28 mouse cellular contexts compared by ENCODE assay signal in the genomic region with DNA sequence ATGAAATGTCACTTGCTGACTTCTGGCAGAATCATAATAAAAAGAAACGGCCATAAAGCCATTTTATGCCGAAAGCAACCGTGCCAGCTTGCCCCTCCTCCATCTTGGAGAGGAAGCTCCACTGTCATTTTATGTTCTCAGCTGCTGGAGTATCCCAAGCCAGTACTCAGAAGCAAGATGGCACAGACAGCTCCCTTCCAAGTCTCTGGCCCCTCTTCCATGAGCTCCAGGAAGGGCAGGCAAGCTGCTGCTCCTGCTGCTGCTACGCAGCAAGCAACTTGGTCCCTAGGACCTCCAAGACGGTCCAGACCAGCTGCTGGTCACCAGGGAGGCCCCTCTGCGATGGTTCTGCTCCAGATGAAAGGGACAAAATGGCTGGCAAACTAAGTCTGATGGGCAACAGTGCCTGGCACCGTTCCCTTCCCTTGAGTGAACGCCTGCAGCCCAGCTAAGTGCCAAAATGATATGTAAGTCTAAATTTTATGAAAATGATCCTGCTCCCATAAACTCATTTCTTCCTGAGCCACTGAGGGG. TPM values are rescaled to one million over a fixed set of nuclear protein-coding genes. Genes with fewer than 3 reads are reported as not detected.
A peak's percentile ranks its signal among the peaks of the same experiment; 100 is the strongest.
DNase-seq lines count a peak whose midpoint lies in the region; ATAC-seq and TF ChIP-seq lines count a peak whose summit lies in the region.
"Had no signal": no experiment of that assay in that cellular context is flagged by ENCODE, and none has a peak within 500 bp of the region (broad histone marks: within the 10 kb centered on the region; RNA-seq: fewer than 3 reads in every experiment).

No protein-coding gene starts in this region.

- 65% methylated on average over 8 of the region's 8 CpGs for WGBS in limb, embryonic 12.5 days
- 83% methylated on average over 8 of the region's 8 CpGs for WGBS in limb, embryonic 10.5 days
- WGBS in hindbrain, embryonic 14.5 days = 79% methylated on average over 8 of the region's 8 CpGs

- no peak for DNase-seq in gastrocnemius, adult 2 months
- DNase-seq in gastrocnemius, postnatal 14 days = no peak
- DNase-seq in limb, embryonic 10.5 days (ENCODE audit: low spot score) = no peak
- DNase-seq in hindbrain, embryonic 14.5 days (ENCODE audit: low spot score) = no peak
- DNase-seq in right cerebral cortex, adult 2 months (ENCODE audit: low spot score in 2 of 2) = no peak
- DNase-seq: adrenal gland, adult 2 months; B cell, adult 2 months; cerebellum, adult 2 months; gastrocnemius, postnatal 36 days; heart, adult 18-20 months; heart, postnatal 36 days; kidney, adult 11 months; kidney, postnatal 25 days; layer of hippocampus, postnatal 36 days; left cerebral cortex, postnatal 4 days; lung, embryonic 14.5 days; right cerebral cortex, postnatal 14 days had no signal

- no peak for TF ChIP-seq CTCF in gastrocnemius, adult 2 months (IDR thresholded peaks at IDR 0.05)

- H3K27me3 ChIP-seq in limb, embryonic 12.5 days = no peaks in the 10 kb centered on the region; the same call in 1 of the 2 replicates
- peaks cover 11% of the 10 kb centered on the region; the same call in 1 of the 2 replicates for H3K27me3 ChIP-seq in limb, embryonic 10.5 days (ENCODE audit: low read depth, poor library complexity, severe bottlenecking)
- H3K27me3 ChIP-seq in hindbrain, embryonic 14.5 days (ENCODE audit: control insufficient read depth, insufficient read depth, low read length) = no peaks in the 10 kb centered on the region
- H3K27me3 ChIP-seq: liver, embryonic 15.5 days; stomach, embryonic 15.5 days had no signal

- intact Hi-C loops in gastrocnemius, adult 2 months (cut with DNase I) = no loop called here
- intact Hi-C loops in gastrocnemius, postnatal 14 days (cut with DNase I; ENCODE audit: low total_unique reads) = no loop called here

- no peaks in the 10 kb centered on the region for H3K9me3 ChIP-seq in limb, embryonic 12.5 days
- H3K9me3 ChIP-seq in limb, embryonic 10.5 days (replicated peaks) = no peaks in the 10 kb centered on the region
- no peaks in the 10 kb centered on the region for H3K9me3 ChIP-seq in hindbrain, embryonic 14.5 days (ENCODE audit: control insufficient read depth, low read length)
- H3K9me3 ChIP-seq: liver, embryonic 15.5 days; midbrain, embryonic 12.5 days; stomach, embryonic 15.5 days had no signal

- H3K36me3 ChIP-seq in limb, embryonic 12.5 days = peaks cover 100% of the 10 kb centered on the region
- H3K36me3 ChIP-seq in limb, embryonic 10.5 days = peaks cover 99% of the 10 kb centered on the region
- peaks cover 50% of the 10 kb centered on the region for H3K36me3 ChIP-seq in hindbrain, embryonic 14.5 days (replicated peaks; ENCODE audit: control insufficient read depth, insufficient read depth)

- H3K4me1 ChIP-seq in limb, embryonic 12.5 days (replicated peaks) = peaks cover 48% of the 10 kb centered on the region
- peaks cover 93% of the 10 kb centered on the region for H3K4me1 ChIP-seq in limb, embryonic 10.5 days
- H3K4me1 ChIP-seq in hindbrain, embryonic 14.5 days (replicated peaks; ENCODE audit: control insufficient read depth, insufficient read depth, low read length) = peaks cover 36% of the 10 kb centered on the region

- H3K4me2 ChIP-seq in limb, embryonic 12.5 days = no peak overlapping the region
- no peak overlapping the region for H3K4me2 ChIP-seq in hindbrain, embryonic 14.5 days (replicated peaks)
- H3K4me2 ChIP-seq: heart, embryonic 11.5 days; liver, embryonic 15.5 days; lung, embryonic 14.5 days; midbrain, embryonic 12.5 days; stomach, embryonic 15.5 days had no signal

- no peak for ATAC-seq in limb, embryonic 12.5 days (ENCODE audit: insufficient number of reproducible peaks, insufficient read depth, low FRiP score, low TSS enrichment, low read depth)
- no peak for ATAC-seq in hindbrain, embryonic 14.5 days (ENCODE audit: low FRiP score)
- ATAC-seq: inflammation-experienced regulatory T-cells, adult 6 months had no signal

- no peak overlapping the region for H3K4me3 ChIP-seq in gastrocnemius, adult 2 months
- H3K4me3 ChIP-seq in limb, embryonic 12.5 days (replicated peaks) = no peak overlapping the region
- H3K4me3 ChIP-seq in limb, embryonic 10.5 days = no peak overlapping the region
- H3K4me3 ChIP-seq in hindbrain, embryonic 14.5 days (replicated peaks; ENCODE audit: low read length) = no peak overlapping the region
- H3K4me3 ChIP-seq: erythroblast, embryonic 14.5 days; liver, embryonic 15.5 days; midbrain, embryonic 12.5 days; stomach, embryonic 15.5 days had no signal

- H3K9ac ChIP-seq in limb, embryonic 12.5 days (replicated peaks) = no peak overlapping the region
- peak overlapping the region; percentile 13; the same call in 1 of the 2 replicates for H3K9ac ChIP-seq in hindbrain, embryonic 14.5 days
- H3K9ac ChIP-seq: liver, embryonic 15.5 days; lung, embryonic 14.5 days; midbrain, embryonic 12.5 days; stomach, embryonic 15.5 days had no signal

- peak overlapping the region; percentile 35; the same call in 1 of the 2 replicates for H3K27ac ChIP-seq in gastrocnemius, adult 2 months
- H3K27ac ChIP-seq in limb, embryonic 12.5 days = 0 out of 2 replicates have a peak overlapping the region, but pooled peaks have one; percentile 1
- no peak overlapping the region for H3K27ac ChIP-seq in limb, embryonic 10.5 days
- H3K27ac ChIP-seq in hindbrain, embryonic 14.5 days = no peak overlapping the region
- H3K27ac ChIP-seq: liver, embryonic 15.5 days; midbrain, embryonic 12.5 days; stomach, embryonic 15.5 days had no signal

RNA-seq across cellular contexts. Expression of a gene that starts 28.5 kb away (rescaled TPM):
- not detected for total RNA-seq in gastrocnemius, adult 2 months (2021)
- not detected for total RNA-seq in gastrocnemius, postnatal 14 days (2021)
- 0.26 and 0.65 TPM in 2 replicates for polyA plus RNA-seq in limb, embryonic 12.5 days (2016; fragmentation: Nextera tagmentation; extraction: Ambion mirVana)
- 0.09 and 0.25 TPM in 2 replicates for polyA plus RNA-seq in limb, embryonic 10.5 days (2016; fragmentation: Nextera tagmentation; extraction: Ambion mirVana)
- 1.2 and 1.3 TPM in 2 replicates for polyA plus RNA-seq in hindbrain, embryonic 14.5 days (2014; fragmentation: Nextera tagmentation; extraction: Ambion mirVana)
- total RNA-seq: gastrocnemius, postnatal 36 days; heart, postnatal 36 days; liver, adult 2 months; megakaryocyte progenitor cell, adult 5-6 weeks; monocyte, adult 5-6 weeks had no signal
- polyA plus RNA-seq: erythroblast, embryonic 14.5 days; inflammation-experienced regulatory T-cells, adult 6 months; liver, adult 2 months; small intestine, adult 2 months had no signal

RNA-seq across cellular contexts. Expression of a gene that starts 28.7 kb away (rescaled TPM):
- 1 to 10 TPM; 2.7 to 6.6 TPM for total RNA-seq in gastrocnemius, adult 2 months (2021)
- total RNA-seq in gastrocnemius, postnatal 14 days (2021) = 1 to 10 TPM; 4.0 to 5.9 TPM
- 8.8 and 11.0 TPM in 2 replicates for polyA plus RNA-seq in limb, embryonic 12.5 days (2016; fragmentation: Nextera tagmentation; extraction: Ambion mirVana)
- polyA plus RNA-seq in limb, embryonic 10.5 days (2016; fragmentation: Nextera tagmentation; extraction: Ambion mirVana) = 6.2 and 9.2 TPM in 2 replicates
- polyA plus RNA-seq in hindbrain, embryonic 14.5 days (2014; fragmentation: Nextera tagmentation; extraction: Ambion mirVana) = 10.0 and 11.6 TPM in 2 replicates

Comparison
In these comparisons a context has a peak if more than half of its experiments do, and no peak if none do; other contexts are left out.
1. H3K27ac ChIP-seq: peak in gastrocnemius, adult 2 months (single experiment) and limb, embryonic 12.5 days (single experiment); none in limb, embryonic 10.5 days (single experiment) and hindbrain, embryonic 14.5 days (single experiment).